Mouse (Mus musculus) cerebellum, adult 8-10 months (tissue): ENCODE data around the gene Xrcc3.

ENCODE experiments used
- DNase-seq: peaks from one replicate; pipeline ENCODE4 v3.0.0; 2022

Gene Xrcc3

GRCm38 (mm10) chr12:111814769-111815762, 1.4 kb upstream of the Xrcc3 start:
- DNase-seq, result no peak

GRCm38 (mm10) chr12:111813111-111813765, 435 bp downstream of the Xrcc3 start:
- no peak for DNase-seq

- DNase-seq, result no peak
Observed at GRCm38 (mm10) chr12:111812611-111813010, 1.1 kb downstream of the Xrcc3 start.

GRCm38 (mm10) chr12:111812075-111812474, 1.6 kb downstream of the Xrcc3 start:
- DNase-seq, result no peak

- DNase-seq, result peak; percentile 61
Observed at GRCm38 (mm10) chr12:111809762-111810161, 3.9 kb downstream of the Xrcc3 start.

- no peak for DNase-seq
Observed at GRCm38 (mm10) chr12:111808775-111809174, 4.9 kb downstream of the Xrcc3 start.

- DNase-seq, result no peak
Observed at GRCm38 (mm10) chr12:111803538-111803937, 10.1 kb downstream of the Xrcc3 start.

GRCm38 (mm10) chr12:111800459-111801183, 13.1 kb downstream of the Xrcc3 start:
- DNase-seq, result no peak

GRCm38 (mm10) chr12:111798493-111798892, 15.2 kb downstream of the Xrcc3 start:
- no peak for DNase-seq

- no peak for DNase-seq
Observed at GRCm38 (mm10) chr12:111797251-111797650, 16.4 kb downstream of the Xrcc3 start.

- peak; percentile 46 for DNase-seq
Observed at GRCm38 (mm10) chr12:111795180-111795895, 18.3 kb downstream of the Xrcc3 start.

GRCm38 (mm10) chr12:111794526-111795179, 19.0 kb downstream of the Xrcc3 start:
- no peak for DNase-seq

GRCm38 (mm10) chr12:111794102-111794501, 19.6 kb downstream of the Xrcc3 start:
- DNase-seq, result no peak

- no peak for DNase-seq
Observed at GRCm38 (mm10) chr12:111791474-111792104, 22.1 kb downstream of the Xrcc3 start.

- no peak for DNase-seq
Observed at GRCm38 (mm10) chr12:111790631-111791030, 23.0 kb downstream of the Xrcc3 start.

- no peak for DNase-seq
Observed at GRCm38 (mm10) chr12:111790090-111790489, 23.6 kb downstream of the Xrcc3 start.

- no peak for DNase-seq
Observed at GRCm38 (mm10) chr12:111787015-111787414, 26.7 kb downstream of the Xrcc3 start.

- DNase-seq, result no peak
Observed at GRCm38 (mm10) chr12:111785174-111785573, 28.5 kb downstream of the Xrcc3 start.

- DNase-seq, result no peak
Observed at GRCm38 (mm10) chr12:111779544-111779943, 34.1 kb downstream of the Xrcc3 start.

- DNase-seq, result no peak
Observed at GRCm38 (mm10) chr12:111777919-111778318, 35.8 kb downstream of the Xrcc3 start.

- DNase-seq, result no peak
Observed at GRCm38 (mm10) chr12:111774845-111775244, 38.8 kb downstream of the Xrcc3 start.
